Mouse (Mus musculus) stomach, postnatal 0 days (tissue): ENCODE measurements around the gene Trpm8.

ENCODE experiments used
- CTCF ChIP-seq: IDR thresholded peaks from 2 replicates; pipeline ENCODE4 v1.5.1; 2016; ENCODE audit warnings: antibody characterized with exemption, low read depth, mild to moderate bottlenecking, moderate library complexity
- EP300 ChIP-seq: optimal IDR thresholded peaks from 2 replicates; pipeline ENCODE3; 2016; ENCODE audit warnings: antibody characterized with exemption

DNA sequence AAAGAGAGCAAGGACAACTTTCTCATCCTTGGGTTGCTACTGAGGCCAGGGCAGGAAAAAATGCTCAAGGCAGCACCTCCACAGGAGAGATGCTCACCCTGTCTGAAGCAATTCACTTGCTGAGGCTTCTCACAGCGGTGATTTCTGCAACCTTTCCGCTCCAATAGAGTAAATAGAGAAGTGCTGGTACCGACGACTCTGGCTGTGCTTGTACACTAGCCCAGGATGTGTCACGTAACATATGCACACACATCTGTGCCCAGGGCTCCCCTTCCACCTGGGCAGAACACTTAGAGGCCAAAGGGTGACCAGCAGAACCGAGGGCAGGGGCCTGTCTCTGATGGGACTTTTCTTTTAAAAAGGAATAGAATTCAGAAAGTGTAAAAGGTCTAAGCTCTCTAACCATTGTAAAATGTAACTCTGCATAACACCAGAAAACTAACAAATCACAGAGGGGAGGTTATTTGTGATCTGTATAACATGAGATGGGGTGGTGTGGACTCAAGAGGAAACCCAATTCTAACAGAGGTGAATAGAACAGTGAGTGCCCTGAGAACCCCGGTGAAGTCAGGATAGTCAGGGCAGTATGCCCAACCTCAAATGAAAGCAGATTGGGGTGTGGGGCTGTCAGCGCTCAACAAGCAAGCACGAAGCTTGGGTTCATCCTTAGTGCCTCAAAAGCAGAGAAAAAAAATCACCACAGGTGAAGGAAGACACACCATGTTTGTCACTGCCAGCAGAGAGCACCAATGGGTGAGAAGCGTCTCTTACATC lies 16.7 kb upstream of the Trpm8 start:
- TF ChIP-seq CTCF = no peak
- no peak for TF ChIP-seq EP300
